Mouse (Mus musculus) gonadal fat pad, adult 2 months (tissue): ENCODE measurements around the gene Sgcd. TPM values are rescaled to one million over a fixed set of nuclear protein-coding genes. Genes with fewer than 3 reads are reported as not detected.

Source experiments
- DNase-seq: peaks from one replicate; pipeline ENCODE4 v3.0.0-alpha.2; 2012; ENCODE audit warnings: low read depth
- polyA plus RNA-seq: library from polyadenylated mRNA; depleted of rRNA; stranded (reverse); fragments of >200 nt; gene quantifications from 2 replicates; pipeline ENCODE4 v1.2.3, GENCODE M21; 2012

The Sgcd gene
- polyA plus RNA-seq, 1 experiment = 10.4 TPM

GRCm38 (mm10) chr11:47139867-47140266, 848.9 kb downstream of the Sgcd start:
- no peak for DNase-seq

- no peak for DNase-seq
Observed at GRCm38 (mm10) chr11:47139271-47139670, 849.5 kb downstream of the Sgcd start.

- no peak for DNase-seq
Observed at GRCm38 (mm10) chr11:47132410-47132809, 856.4 kb downstream of the Sgcd start.

GRCm38 (mm10) chr11:47130432-47130831, 858.3 kb downstream of the Sgcd start:
- DNase-seq = no peak

- no peak for DNase-seq
Observed at GRCm38 (mm10) chr11:47129992-47130391, 858.8 kb downstream of the Sgcd start.

GRCm38 (mm10) chr11:47129166-47129565, 859.6 kb downstream of the Sgcd start:
- no peak for DNase-seq

GRCm38 (mm10) chr11:47128331-47128730, 860.4 kb downstream of the Sgcd start:
- DNase-seq = no peak

GRCm38 (mm10) chr11:47120874-47121273, 867.9 kb downstream of the Sgcd start:
- no peak for DNase-seq

- DNase-seq = no peak
Observed at GRCm38 (mm10) chr11:47117896-47118295, 870.9 kb downstream of the Sgcd start.

- no peak for DNase-seq
Observed at GRCm38 (mm10) chr11:47114366-47114765, 874.4 kb downstream of the Sgcd start.

- no peak for DNase-seq
Observed at GRCm38 (mm10) chr11:47113081-47113480, 875.7 kb downstream of the Sgcd start.

GRCm38 (mm10) chr11:47110314-47110713, 878.5 kb downstream of the Sgcd start:
- no peak for DNase-seq

GRCm38 (mm10) chr11:47107661-47108060, 881.1 kb downstream of the Sgcd start:
- DNase-seq = no peak

GRCm38 (mm10) chr11:47093296-47093912, 895.4 kb downstream of the Sgcd start:
- DNase-seq = no peak

GRCm38 (mm10) chr11:47082517-47082916, 906.3 kb downstream of the Sgcd start:
- no peak for DNase-seq

GRCm38 (mm10) chr11:47073538-47073937, 915.2 kb downstream of the Sgcd start:
- DNase-seq = no peak

GRCm38 (mm10) chr11:47071161-47071560, 917.6 kb downstream of the Sgcd start:
- DNase-seq = no peak

- DNase-seq = no peak
Observed at GRCm38 (mm10) chr11:47069769-47070384, 918.9 kb downstream of the Sgcd start.

GRCm38 (mm10) chr11:47063690-47064089, 925.1 kb downstream of the Sgcd start:
- DNase-seq = no peak

- no peak for DNase-seq
Observed at GRCm38 (mm10) chr11:47050390-47050789, 938.4 kb downstream of the Sgcd start.

- DNase-seq = no peak
Observed at GRCm38 (mm10) chr11:47049756-47050155, 939.0 kb downstream of the Sgcd start.

GRCm38 (mm10) chr11:47032318-47032717, 956.5 kb downstream of the Sgcd start:
- no peak for DNase-seq

GRCm38 (mm10) chr11:47020874-47021273, 967.9 kb downstream of the Sgcd start:
- no peak for DNase-seq

- no peak for DNase-seq
Observed at GRCm38 (mm10) chr11:47018139-47018538, 970.6 kb downstream of the Sgcd start.
